Mouse (Mus musculus) midbrain, postnatal 0 days (tissue): ENCODE data around the gene Med6. TPM values are rescaled to one million over a fixed set of nuclear protein-coding genes. Genes with fewer than 3 reads are reported as not detected.
A peak's percentile ranks its signal among the peaks of the same experiment; 100 is the strongest.

Experiments
- ATAC-seq: fragments of 200-750 bp; cut with Nextera tagmentation; 2 replicates; pipeline ENCODE4 v1.8.0; 2017; ENCODE audit warnings: moderate number of reproducible peaks, mild to moderate bottlenecking, moderate TSS enrichment, moderate library complexity; ENCODE audit not compliant: low FRiP score
- DNase-seq: peaks from one replicate; pipeline ENCODE4 v3.0.0-alpha.2; 2015; ENCODE audit warnings: low spot score
- H3K27ac ChIP-seq: fragments of 300-500 bp; sonication (generic); 2 replicates; pipeline ENCODE4 v1.5.1; 2014; ENCODE audit warnings: low read depth, mild to moderate bottlenecking, low read length, mixed read lengths
- H3K27me3 ChIP-seq: fragments of 300-500 bp; sonication (generic); 2 replicates; pipeline ENCODE4 v1.6.1; 2014; ENCODE audit warnings: low read length, control low read depth, mixed read lengths; ENCODE audit not compliant: insufficient read depth
- H3K36me3 ChIP-seq: fragments of 300-500 bp; sonication (generic); 2 replicates; pipeline ENCODE4 v1.6.1; 2014; ENCODE audit warnings: low read length, control low read depth, mixed read lengths; ENCODE audit not compliant: insufficient read depth
- H3K4me1 ChIP-seq: fragments of 300-500 bp; sonication (generic); 2 replicates; pipeline ENCODE4 v1.6.1; 2014; ENCODE audit warnings: mild to moderate bottlenecking, control low read depth, antibody characterized with exemption, low read length, mixed read lengths; ENCODE audit not compliant: insufficient read depth
- H3K4me2 ChIP-seq: fragments of 300-500 bp; sonication (generic); 2 replicates; pipeline ENCODE4 v1.6.1; 2014; ENCODE audit warnings: low read depth, mild to moderate bottlenecking, low read length, mixed read lengths; ENCODE audit not compliant: poor library complexity, severe bottlenecking
- H3K4me3 ChIP-seq: fragments of 300-500 bp; sonication (generic); 2 replicates; pipeline ENCODE4 v1.5.1; 2014; ENCODE audit warnings: low read depth, mild to moderate bottlenecking, low read length, moderate library complexity
- H3K9ac ChIP-seq: fragments of 300-500 bp; sonication (generic); replicated peaks from 2 replicates; pipeline ENCODE4 v1.6.1; 2014; ENCODE audit warnings: mild to moderate bottlenecking, low read length, moderate library complexity, mixed read lengths; ENCODE audit not compliant: poor library complexity, severe bottlenecking
- H3K9me3 ChIP-seq: fragments of 300-500 bp; sonication (generic); 2 replicates; pipeline ENCODE4 v1.6.1; 2016; ENCODE audit warnings: low read length, control low read depth
- CTCF ChIP-seq: IDR thresholded peaks from 2 replicates; pipeline ENCODE4 v1.5.1; 2016; ENCODE audit warnings: antibody characterized with exemption, mild to moderate bottlenecking
- WGBS: fragments of 180-500 bp; shearing (Covaris S2); extraction: QIAGEN DNeasy Blood & Tissue Kit; methylation state at CpG from one replicate; pipeline ENCODE4 v1.1.7; 2014; 5-methylcytosine and 5-hydroxymethylcytosine counted together
- polyA plus RNA-seq: library from polyadenylated mRNA; unstranded; fragments of >200 nt; fragmentation: Nextera tagmentation; extraction: Ambion mirVana; gene quantifications from 2 replicates; pipeline ENCODE4 v1.2.1, GENCODE M21; 2015
- total RNA-seq: library from RNA; depleted of rRNA; stranded (reverse); fragments of >200 nt; gene quantifications from 2 replicates; pipeline ENCODE4 v1.2.3, GENCODE M21; 2014

Gene Med6
- total and polyA plus RNA-seq, 2 experiments from 2014 or later: 31.2 to 36.1 TPM

- ATAC-seq (no peak), DNase-seq (peak; percentile 89)
- peak; percentile 93 for TF ChIP-seq CTCF
- 13% methylated on average over 5 of the region's 5 CpGs for WGBS
- no peaks in the 10 kb centered on the region for H3K27me3 ChIP-seq
- no peak overlapping the region for H3K27ac ChIP-seq
- no peaks in the 10 kb centered on the region for H3K4me1 ChIP-seq
- H3K36me3 ChIP-seq: no peaks in the 10 kb centered on the region
- no peak overlapping the region for H3K4me2 ChIP-seq
- H3K9ac ChIP-seq: no peak overlapping the region
- no peaks in the 10 kb centered on the region for H3K9me3 ChIP-seq
- H3K4me3 ChIP-seq: no peak overlapping the region
Measured at GRCm38 (mm10) chr12:81619302-81619701, 24.5 kb upstream of the Med6 start.

DNA sequence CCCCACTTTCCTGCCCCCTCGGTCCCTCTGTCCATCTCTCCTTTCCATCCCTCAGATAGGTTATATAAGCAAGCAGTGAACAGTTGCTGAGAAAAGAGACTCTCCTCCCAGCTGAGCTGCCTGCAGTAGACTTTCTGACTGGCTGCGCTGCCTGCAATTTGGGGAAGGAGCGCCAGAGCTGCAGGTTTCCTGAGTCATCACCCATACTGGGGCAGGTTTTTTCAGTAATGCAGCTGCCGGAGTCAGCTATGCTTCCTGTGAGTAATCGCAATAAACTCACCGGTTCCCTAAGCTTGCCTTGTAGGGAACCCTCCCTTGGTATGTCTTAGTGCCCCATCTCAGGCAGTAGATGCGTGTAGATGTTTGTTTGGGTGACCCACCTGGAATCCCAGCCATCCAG is 22.2 kb upstream of the Med6 start:
- no peaks in the 10 kb centered on the region for H3K27me3 ChIP-seq
- TF ChIP-seq CTCF: no peak
- H3K27ac ChIP-seq: no peak overlapping the region
- H3K4me1 ChIP-seq: no peaks in the 10 kb centered on the region
- H3K36me3 ChIP-seq: no peaks in the 10 kb centered on the region
- no peak overlapping the region; the same call in 1 of the 2 replicates for H3K9ac ChIP-seq
- 80% methylated on average over 7 of the region's 7 CpGs for WGBS
- ATAC-seq (no peak), DNase-seq (no peak)
- H3K4me2 ChIP-seq: no peak overlapping the region
- no peaks in the 10 kb centered on the region for H3K9me3 ChIP-seq
- H3K4me3 ChIP-seq: no peak overlapping the region

DNA sequence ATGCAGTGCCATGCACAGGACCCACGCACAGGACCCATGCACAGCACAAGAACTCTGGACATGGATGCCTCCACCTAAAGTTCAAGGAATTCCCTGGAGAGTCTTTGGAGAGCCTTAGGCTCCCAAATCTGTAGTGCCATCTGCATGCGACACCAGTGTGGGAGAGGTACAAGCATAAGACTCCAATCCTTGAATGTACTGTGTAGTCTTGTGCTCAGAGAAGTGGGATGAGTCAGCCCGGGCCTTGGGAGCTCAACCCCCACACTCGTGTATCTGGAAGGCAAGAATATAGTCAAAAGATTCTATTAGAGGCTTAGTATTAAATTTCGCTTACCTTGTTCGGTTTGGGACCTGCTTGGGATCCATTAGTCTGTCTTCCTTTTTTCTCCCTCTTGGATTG is 21.0 kb upstream of the Med6 start:
- H3K4me1 ChIP-seq: no peaks in the 10 kb centered on the region
- no peaks in the 10 kb centered on the region for H3K27me3 ChIP-seq
- WGBS: 88% methylated on average over 6 of the region's 6 CpGs
- ATAC-seq (no peak), DNase-seq (no peak)
- H3K4me2 ChIP-seq: no peak overlapping the region
- H3K27ac ChIP-seq: no peak overlapping the region
- no peak for TF ChIP-seq CTCF
- H3K4me3 ChIP-seq: no peak overlapping the region
- H3K36me3 ChIP-seq: no peaks in the 10 kb centered on the region
- no peaks in the 10 kb centered on the region for H3K9me3 ChIP-seq
- H3K9ac ChIP-seq: no peak overlapping the region

GRCm38 (mm10) chr12:81609445-81609844 is 14.6 kb upstream of the Med6 start:
- no peak for TF ChIP-seq CTCF
- H3K27me3 ChIP-seq: no peaks in the 10 kb centered on the region
- no peak for DNase-seq
- no peak for ATAC-seq
- no peak overlapping the region for H3K27ac ChIP-seq
- no peak overlapping the region for H3K4me2 ChIP-seq
- no peaks in the 10 kb centered on the region for H3K4me1 ChIP-seq
- no peaks in the 10 kb centered on the region for H3K9me3 ChIP-seq
- H3K4me3 ChIP-seq: no peak overlapping the region
- no peak overlapping the region for H3K9ac ChIP-seq
- no peaks in the 10 kb centered on the region for H3K36me3 ChIP-seq

DNA sequence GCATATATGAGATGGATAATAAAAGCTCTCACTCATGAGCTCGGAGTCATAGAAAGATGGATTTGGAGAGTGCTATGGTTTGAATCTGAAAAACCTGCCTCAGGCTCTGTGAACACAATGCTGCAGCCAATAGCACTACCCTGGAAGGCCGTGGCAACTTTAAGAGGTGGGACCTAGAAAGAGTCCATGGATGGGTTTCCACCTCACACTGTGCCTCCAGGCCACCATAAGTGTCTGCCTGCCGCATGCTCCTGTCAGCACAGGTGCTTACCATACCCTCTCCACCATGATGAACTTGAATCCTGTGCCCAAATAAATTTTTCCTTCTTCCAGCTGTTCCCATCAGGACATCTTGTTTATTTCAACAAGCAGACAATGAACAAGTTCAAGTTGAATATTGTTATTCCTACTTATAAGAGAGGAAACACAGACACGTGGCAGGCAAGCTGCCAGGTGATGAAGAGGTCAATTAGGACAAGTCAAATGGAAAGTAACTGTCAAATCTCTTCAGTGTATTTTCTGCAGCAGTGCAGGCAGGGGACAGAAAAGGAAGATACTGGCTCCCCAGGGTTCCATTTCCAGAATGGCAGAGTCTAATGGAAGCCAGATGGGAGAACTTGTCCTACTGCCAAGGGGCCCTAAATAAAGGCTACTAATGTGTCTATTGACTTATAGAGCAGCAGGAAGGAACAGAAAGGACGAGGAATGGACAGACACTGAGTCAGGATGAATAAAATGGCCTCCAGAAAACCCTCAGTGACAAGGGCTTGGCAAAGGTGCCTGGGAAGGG is 10.4 kb upstream of the Med6 start:
- Histone ChIP-seq H3K4me3 (no peak overlapping the region), H3K27ac (no peak overlapping the region), H3K4me1 (no peaks in the 10 kb centered on the region), H3K9me3 (no peaks in the 10 kb centered on the region), H3K27me3 (no peaks in the 10 kb centered on the region), H3K36me3 (no peaks in the 10 kb centered on the region), H3K4me2 (no peak overlapping the region), H3K9ac (no peak overlapping the region)
- DNase-seq (peak; percentile 51), ATAC-seq (no peak)
- TF ChIP-seq CTCF: no peak
- 67% methylated on average over 5 of the region's 5 CpGs for WGBS

DNA sequence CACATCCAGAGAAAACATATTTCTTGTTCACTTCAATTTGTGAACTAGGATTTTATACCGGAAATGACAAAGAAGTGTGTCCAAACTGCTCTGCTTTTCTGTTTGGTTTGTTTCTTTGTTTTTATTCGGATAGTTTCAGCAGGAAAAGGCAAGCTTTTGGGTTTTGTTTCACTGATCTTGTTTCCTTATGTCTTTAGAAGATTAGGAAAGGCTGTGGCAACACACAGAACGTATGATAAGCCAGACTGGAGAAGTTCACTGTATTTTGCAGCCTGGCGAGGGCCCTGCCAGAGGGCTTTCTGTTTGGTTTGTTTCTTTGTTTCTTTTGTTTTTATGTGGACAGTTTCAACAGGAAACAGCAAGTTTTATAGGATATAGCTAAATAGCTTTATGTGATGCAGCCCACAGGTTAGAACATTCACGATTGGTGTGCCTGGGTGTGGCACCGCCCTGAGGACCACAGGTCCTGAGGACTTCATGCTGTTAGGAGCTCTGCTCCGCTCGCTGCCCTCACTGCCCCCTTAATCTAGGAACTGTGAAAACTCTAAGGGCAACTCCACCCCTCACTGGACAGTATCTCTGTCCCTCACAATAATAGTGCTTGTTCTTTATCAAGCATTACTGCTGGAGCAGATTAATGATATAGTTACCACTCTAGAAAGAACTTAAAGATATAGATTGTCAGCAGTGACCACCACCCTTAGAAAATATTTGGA is 1.9 kb upstream of the Med6 start:
- ATAC-seq (no peak), DNase-seq (no peak)
- Histone ChIP-seq H3K4me2 (no peak overlapping the region), H3K27me3 (no peaks in the 10 kb centered on the region), H3K36me3 (no peaks in the 10 kb centered on the region), H3K4me1 (0 out of 2 replicates have a peak, but pooled peaks cover 2% of the 10 kb centered on the region), H3K9ac (no peak overlapping the region), H3K4me3 (no peak overlapping the region), H3K9me3 (no peaks in the 10 kb centered on the region), H3K27ac (no peak overlapping the region)
- 81% methylated on average over 8 of the region's 8 CpGs for WGBS
- no peak for TF ChIP-seq CTCF
